Mouse (Mus musculus) midbrain, embryonic 14.5 days (tissue): ENCODE data around the gene Adora2b. TPM values are rescaled to one million over a fixed set of nuclear protein-coding genes. Genes with fewer than 3 reads are reported as not detected.

Experiments
- ATAC-seq: fragments of 200-750 bp; cut with Nextera tagmentation; 2 replicates; pipeline ENCODE4 v1.8.0; 2017; ENCODE audit warnings: moderate number of reproducible peaks, moderate library complexity; ENCODE audit not compliant: low FRiP score, low TSS enrichment
- DNase-seq: peaks from one replicate; pipeline ENCODE4 v3.0.0-alpha.2; 2015
- H3K27ac ChIP-seq: fragments of 300-500 bp; sonication (generic); replicated peaks from 2 replicates; pipeline ENCODE4 v1.5.1; 2014; ENCODE audit warnings: mild to moderate bottlenecking, low read depth, low read length, moderate library complexity
- H3K27me3 ChIP-seq: fragments of 300-500 bp; sonication (generic); 2 replicates; pipeline ENCODE4 v1.6.1; 2014; ENCODE audit warnings: low read length, control low read depth, mixed read lengths; ENCODE audit not compliant: control insufficient read depth, insufficient read depth
- H3K36me3 ChIP-seq: fragments of 300-500 bp; sonication (generic); 2 replicates; pipeline ENCODE4 v1.6.1; 2014; ENCODE audit warnings: low read length, control low read depth; ENCODE audit not compliant: control insufficient read depth, insufficient read depth
- H3K4me1 ChIP-seq: fragments of 300-500 bp; sonication (generic); 2 replicates; pipeline ENCODE4 v1.6.1; 2014; ENCODE audit warnings: mild to moderate bottlenecking, antibody characterized with exemption, low read length, control low read depth; ENCODE audit not compliant: control insufficient read depth, insufficient read depth
- H3K4me2 ChIP-seq: fragments of 300-500 bp; sonication (generic); 2 replicates; pipeline ENCODE4 v1.6.1; 2014; ENCODE audit warnings: mild to moderate bottlenecking, low read length, moderate library complexity
- H3K4me3 ChIP-seq: fragments of 300-500 bp; sonication (generic); replicated peaks from 2 replicates; pipeline ENCODE4 v1.5.1; 2014; ENCODE audit warnings: low read depth, low read length
- H3K9ac ChIP-seq: fragments of 300-500 bp; sonication (generic); replicated peaks from 2 replicates; pipeline ENCODE4 v1.6.1; 2014; ENCODE audit warnings: mild to moderate bottlenecking, low read length, moderate library complexity
- H3K9me3 ChIP-seq: fragments of 300-500 bp; sonication (generic); 2 replicates; pipeline ENCODE4 v1.6.1; 2016; ENCODE audit warnings: low read length, control low read depth, mixed read lengths; ENCODE audit not compliant: control insufficient read depth
- WGBS: fragments of 180-500 bp; shearing (Covaris S2); extraction: QIAGEN DNeasy Blood & Tissue Kit; methylation state at CpG from one replicate; pipeline ENCODE4 v1.1.7; 2014; 5-methylcytosine and 5-hydroxymethylcytosine counted together
- polyA plus RNA-seq: library from polyadenylated mRNA; unstranded; fragments of >200 nt; fragmentation: Nextera tagmentation; extraction: Ambion mirVana; gene quantifications from 2 replicates; pipeline ENCODE4 v1.2.1, GENCODE M21; 2014

The Adora2b gene
- polyA plus RNA-seq, 1 experiment from 2014 or later = 3.1 TPM

DNA sequence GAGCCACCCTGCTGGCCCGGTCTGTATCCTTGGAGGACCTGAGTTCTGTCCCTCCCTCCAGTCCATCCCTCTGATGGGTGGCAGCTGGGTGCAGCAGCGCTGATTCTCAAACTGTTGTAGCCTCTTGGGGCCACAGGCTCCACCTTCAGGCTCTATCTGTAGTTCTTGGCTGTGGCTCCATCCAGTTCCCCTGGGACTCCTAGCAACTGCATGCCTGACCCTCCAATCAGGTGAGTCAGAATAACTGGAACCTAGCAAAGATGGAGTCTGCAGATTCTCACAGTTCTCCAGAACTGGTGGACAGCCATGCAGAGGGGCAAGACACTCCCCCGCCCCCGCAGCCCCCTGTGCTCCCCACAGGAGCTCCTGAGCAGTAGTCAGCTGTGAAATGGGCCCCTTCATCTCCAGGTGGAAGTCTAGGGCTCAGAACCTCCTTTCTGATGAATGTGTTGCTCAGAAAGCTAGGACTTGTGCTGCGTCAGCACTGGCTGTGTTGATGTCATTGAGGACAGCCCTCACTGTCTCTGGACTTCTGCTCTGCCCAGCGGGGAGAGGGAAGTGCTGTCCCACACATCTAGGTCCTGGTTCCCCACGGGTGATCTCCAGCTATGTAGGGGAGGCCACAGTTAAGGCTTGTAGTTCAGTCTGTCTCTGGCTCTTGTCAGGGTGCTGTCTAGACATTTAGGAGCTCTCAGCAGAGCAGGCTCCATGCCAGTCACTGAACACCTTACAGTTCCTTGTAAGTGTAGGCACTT lies 27.9 kb upstream of the Adora2b start:
- no peak overlapping the region for H3K9ac ChIP-seq
- ATAC-seq = no peak

DNA sequence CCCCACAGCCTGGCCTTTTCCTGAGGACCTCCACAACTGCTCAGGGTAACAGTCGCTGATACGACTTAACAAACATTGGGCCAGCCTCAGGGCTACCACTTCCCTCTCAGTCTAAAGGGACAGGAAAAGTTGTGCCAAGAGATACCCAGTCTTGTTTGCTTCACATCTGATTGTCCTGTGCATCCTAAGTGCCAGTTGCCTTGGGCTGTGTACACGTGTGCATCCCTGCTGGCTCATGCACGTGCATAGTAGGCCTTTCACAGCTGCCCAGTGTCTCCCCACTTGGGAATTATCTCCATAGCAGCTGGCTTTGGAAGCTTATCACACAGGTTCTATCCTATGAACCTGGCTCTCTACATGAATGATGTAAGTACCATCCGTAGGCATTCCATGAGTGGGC lies 25.4 kb upstream of the Adora2b start:
- no peak overlapping the region for H3K9ac ChIP-seq
- ATAC-seq = no peak
- H3K4me2 ChIP-seq = no peak overlapping the region
- no peak overlapping the region for H3K27ac ChIP-seq
- no peaks in the 10 kb centered on the region for H3K36me3 ChIP-seq
- H3K9me3 ChIP-seq = no peaks in the 10 kb centered on the region
- 87% methylated on average over 5 of the region's 5 CpGs for WGBS
- no peak for DNase-seq
- no peak overlapping the region for H3K4me3 ChIP-seq
- H3K27me3 ChIP-seq = no peaks in the 10 kb centered on the region
- no peaks in the 10 kb centered on the region for H3K4me1 ChIP-seq

More for the DNA sequence above, 27.9 kb upstream of the Adora2b start:
- Histone ChIP-seq H3K4me3 (no peak overlapping the region), H3K4me1 (no peaks in the 10 kb centered on the region), H3K4me2 (no peak overlapping the region), H3K36me3 (no peaks in the 10 kb centered on the region), H3K27ac (no peak overlapping the region), H3K9me3 (no peaks in the 10 kb centered on the region), H3K27me3 (no peaks in the 10 kb centered on the region)
- 87% methylated on average over 7 of the region's 7 CpGs for WGBS
- no peak for DNase-seq

DNA sequence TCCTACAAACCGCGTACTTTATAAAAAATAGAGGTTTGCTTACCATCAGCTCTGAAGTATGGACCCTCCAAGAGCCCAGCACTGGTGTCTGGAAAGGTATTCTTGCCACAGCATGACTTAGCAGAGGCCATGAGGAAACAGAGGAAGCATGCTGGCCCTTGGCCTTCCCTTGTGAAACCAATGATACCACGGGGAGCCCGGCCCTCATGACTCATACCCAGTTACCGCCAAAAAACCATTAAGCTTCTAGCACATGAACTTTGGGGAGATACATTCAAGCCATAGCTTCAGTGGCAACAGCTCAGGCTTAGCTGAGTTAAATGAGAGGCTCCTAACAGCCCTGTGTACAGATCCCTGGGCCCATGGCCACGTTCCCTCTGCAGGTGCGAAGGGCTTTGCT lies 24.8 kb upstream of the Adora2b start:
- DNase-seq = no peak
- Histone ChIP-seq H3K27ac (no peak overlapping the region), H3K4me3 (no peak overlapping the region), H3K27me3 (no peaks in the 10 kb centered on the region), H3K4me2 (no peak overlapping the region), H3K9me3 (no peaks in the 10 kb centered on the region), H3K36me3 (no peaks in the 10 kb centered on the region), H3K9ac (no peak overlapping the region), H3K4me1 (no peaks in the 10 kb centered on the region)
- no peak for ATAC-seq
- 98% methylated on average over 7 of the region's 7 CpGs for WGBS

DNA sequence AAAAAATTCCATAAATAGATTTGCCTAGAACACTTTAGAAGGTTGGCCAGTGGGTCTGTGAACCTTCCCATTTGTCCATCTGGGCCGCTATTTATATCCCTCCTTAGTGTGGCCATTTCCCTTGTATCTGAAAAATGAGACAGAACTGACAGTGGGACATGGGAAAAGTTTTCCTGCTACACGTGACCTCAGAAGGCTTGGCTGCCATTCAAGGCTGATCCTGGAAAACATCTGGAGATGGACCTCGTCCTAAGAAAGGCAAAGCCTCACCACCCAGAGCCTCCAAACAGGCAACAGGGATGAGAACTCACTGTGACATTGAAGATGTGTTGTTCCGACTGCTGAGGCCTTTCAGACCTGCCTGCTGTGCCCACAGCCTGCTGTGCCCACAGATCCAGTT lies 24.0 kb upstream of the Adora2b start:
- Histone ChIP-seq H3K27ac (no peak overlapping the region), H3K4me1 (no peaks in the 10 kb centered on the region), H3K4me2 (no peak overlapping the region), H3K9ac (no peak overlapping the region), H3K36me3 (no peaks in the 10 kb centered on the region), H3K9me3 (no peaks in the 10 kb centered on the region), H3K4me3 (no peak overlapping the region), H3K27me3 (no peaks in the 10 kb centered on the region)
- WGBS = 76% methylated on average over 4 of the region's 4 CpGs
- no peak for DNase-seq
- no peak for ATAC-seq

DNA sequence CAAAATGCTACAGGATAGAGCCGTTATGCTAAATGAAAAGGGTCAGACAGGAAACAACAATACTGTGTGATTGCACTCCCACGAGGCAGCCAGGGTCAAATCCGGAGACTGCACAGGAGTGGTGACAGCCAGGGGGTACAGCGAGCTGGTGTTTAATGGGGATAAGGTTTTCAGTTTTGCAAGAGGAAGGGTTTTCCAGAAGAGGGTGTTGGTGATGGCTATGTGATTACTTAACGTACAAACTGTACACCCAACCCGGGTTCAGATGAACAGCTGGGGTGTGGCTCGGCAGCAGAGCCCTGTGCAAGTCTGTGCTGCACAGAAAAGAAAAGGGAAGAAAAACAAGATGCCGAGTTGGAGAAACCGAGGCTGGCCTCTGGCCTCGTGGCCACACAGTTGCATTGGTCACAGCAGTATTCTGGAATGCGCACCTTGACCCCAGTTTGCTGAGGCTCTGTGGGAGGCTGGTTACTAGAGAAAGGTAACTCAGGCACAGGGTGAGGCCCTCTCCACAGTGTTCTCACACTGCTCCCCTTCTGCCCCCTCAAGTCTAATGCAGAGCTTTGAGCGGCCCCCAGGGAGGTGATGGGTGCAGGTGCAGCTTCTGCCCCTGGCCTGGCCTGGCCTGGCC lies 8.0 kb upstream of the Adora2b start:
- Histone ChIP-seq H3K36me3 (no peaks in the 10 kb centered on the region), H3K27me3 (no peaks in the 10 kb centered on the region), H3K4me3 (no peak overlapping the region), H3K4me2 (no peak overlapping the region), H3K9ac (no peak overlapping the region), H3K9me3 (no peaks in the 10 kb centered on the region), H3K27ac (no peak overlapping the region), H3K4me1 (no peaks in the 10 kb centered on the region)
- no peak for ATAC-seq
- 85% methylated on average over 12 of the region's 12 CpGs for WGBS
- no peak for DNase-seq

DNA sequence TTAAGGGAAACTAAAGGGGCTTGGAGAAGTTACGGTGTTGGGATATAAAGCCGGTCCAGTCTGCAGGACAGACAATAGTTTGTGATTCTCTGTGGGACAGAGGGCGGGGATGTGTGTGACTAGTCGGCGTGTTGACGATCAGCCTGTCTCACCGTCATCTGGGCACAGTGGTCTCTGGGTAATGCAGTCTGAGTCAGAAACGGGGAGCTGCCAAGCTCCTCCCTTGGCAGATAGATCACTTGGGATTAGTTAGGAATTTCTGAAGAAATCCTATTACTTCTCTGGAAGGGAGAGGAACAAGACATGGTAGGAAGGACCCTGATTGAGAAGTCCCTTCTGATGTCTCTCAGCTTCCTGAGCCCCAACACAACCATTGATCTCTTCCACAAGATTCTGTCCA lies 4.9 kb upstream of the Adora2b start:
- Histone ChIP-seq H3K4me2 (no peak overlapping the region), H3K9me3 (no peaks in the 10 kb centered on the region), H3K4me3 (no peak overlapping the region), H3K4me1 (0 out of 2 replicates have a peak, but pooled peaks cover 3% of the 10 kb centered on the region), H3K27ac (no peak overlapping the region), H3K27me3 (peaks cover 6% of the 10 kb centered on the region), H3K36me3 (no peaks in the 10 kb centered on the region), H3K9ac (no peak overlapping the region)
- DNase-seq = no peak
- ATAC-seq = no peak
- WGBS = 84% methylated on average over 8 of the region's 8 CpGs

DNA sequence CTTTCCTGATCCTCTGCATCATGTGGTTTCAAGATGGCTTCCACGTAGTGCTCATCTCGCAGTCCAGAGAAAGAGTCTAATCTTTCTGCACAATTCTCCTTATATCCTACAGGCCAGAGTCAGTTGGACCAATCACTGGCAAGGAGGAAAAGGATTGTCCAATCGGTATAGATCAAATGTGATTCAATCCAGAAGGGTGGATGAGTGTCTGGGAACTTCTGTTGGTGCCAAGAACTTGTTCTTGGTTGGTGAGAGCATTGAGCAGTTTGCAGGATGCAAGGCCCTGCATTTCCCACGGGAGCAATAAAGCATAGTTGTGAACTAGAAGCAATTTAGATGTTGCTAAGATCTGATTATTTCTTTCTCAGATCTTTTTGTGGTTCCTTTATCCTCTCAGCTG lies 4.3 kb upstream of the Adora2b start:
- H3K4me2 ChIP-seq = no peak overlapping the region
- ATAC-seq (no peak), DNase-seq (no peak)

DNA sequence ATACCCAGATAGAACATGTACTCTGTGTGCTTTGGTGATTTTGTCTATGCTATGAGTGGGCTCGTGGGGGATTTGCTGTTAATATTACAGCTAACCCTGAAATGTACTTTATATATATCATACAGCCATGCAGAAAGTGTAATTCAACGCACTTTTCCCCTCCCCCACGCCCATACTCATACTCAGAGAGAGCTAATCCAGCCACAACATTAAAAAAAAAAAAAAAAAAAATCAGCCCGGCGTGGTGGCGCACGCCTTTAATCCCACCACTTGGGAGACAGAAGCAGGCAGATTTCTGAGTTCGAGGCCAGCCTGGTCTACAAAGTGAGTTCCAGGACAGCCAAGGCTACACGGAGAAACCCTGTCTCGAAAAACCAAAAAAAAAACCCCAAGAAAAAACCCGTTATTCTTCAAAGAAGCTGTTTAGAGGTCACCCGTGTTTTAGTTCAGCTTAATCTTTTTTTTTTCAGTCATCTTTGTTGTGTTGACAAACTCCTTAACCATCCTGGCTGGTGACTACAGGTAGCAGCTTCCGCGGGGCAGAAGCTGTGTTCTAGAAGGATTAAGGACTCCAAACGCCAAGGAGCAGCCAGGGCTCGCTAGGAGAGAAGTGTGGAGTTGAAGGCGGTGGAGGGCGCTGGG lies 904 bp upstream of the Adora2b start:
- no peaks in the 10 kb centered on the region for H3K9me3 ChIP-seq
- peak overlapping the region; percentile 44; the same call in 1 of the 2 replicates for H3K9ac ChIP-seq
- no peaks in the 10 kb centered on the region for H3K36me3 ChIP-seq
- H3K4me1 ChIP-seq = 0 out of 2 replicates have a peak, but pooled peaks cover 10% of the 10 kb centered on the region
- H3K27ac ChIP-seq = no peak overlapping the region
- peak overlapping the region; percentile 62 for H3K4me3 ChIP-seq
- H3K27me3 ChIP-seq = peaks cover 29% of the 10 kb centered on the region
- DNase-seq = peak; percentile 4
- no peak for ATAC-seq
- 40% methylated on average over 18 of the region's 18 CpGs for WGBS
- H3K4me2 ChIP-seq = peak overlapping the region; percentile 99

More for the DNA sequence above, 4.3 kb upstream of the Adora2b start:
- no peaks in the 10 kb centered on the region for H3K9me3 ChIP-seq
- H3K27me3 ChIP-seq = peaks cover 9% of the 10 kb centered on the region
- no peak overlapping the region for H3K27ac ChIP-seq
- no peaks in the 10 kb centered on the region for H3K36me3 ChIP-seq
- H3K4me1 ChIP-seq = 0 out of 2 replicates have a peak, but pooled peaks cover 7% of the 10 kb centered on the region
- H3K4me3 ChIP-seq = no peak overlapping the region
- WGBS = 89% methylated on average over 4 of the region's 4 CpGs
- no peak overlapping the region for H3K9ac ChIP-seq
